ENCODE assay signal across 8 mouse cellular contexts in genomic region chr2:158767742-158768339, GRCm38 (mm10). TPM values are rescaled to one million over a fixed set of nuclear protein-coding genes. Genes with fewer than 3 reads are reported as not detected.
DNase-seq lines count a peak whose midpoint lies in the region; ATAC-seq and TF ChIP-seq lines count a peak whose summit lies in the region.

Gene Fam83d (plus strand): TSS chr2:158768093.

- H3K27me3 ChIP-seq in hindbrain, embryonic 10.5 days (ENCODE audit: insufficient read depth, poor library complexity, severe bottlenecking): no peaks in the 10 kb centered on the region
- no peaks in the 10 kb centered on the region for H3K27me3 ChIP-seq in lung, postnatal 0 days (replicated peaks; ENCODE audit: insufficient read depth, low read length)

- WGBS in hindbrain, embryonic 10.5 days: under 1% methylated on average over 48 of the region's 48 CpGs
- WGBS in lung, postnatal 0 days: under 1% methylated on average over 45 of the region's 48 CpGs

- H3K4me2 ChIP-seq in lung, postnatal 0 days (replicated peaks; ENCODE audit: low read depth, low read length): peak within 1 kb of the TSS; percentile 100

- TF ChIP-seq CTCF in lung, postnatal 0 days (IDR thresholded peaks at IDR 0.05): peak; percentile 93

- peak; percentile 96 for ATAC-seq in frontal cortex, adult (ENCODE audit: low TSS enrichment)
- peak; percentile 100 for ATAC-seq in lung, postnatal 0 days

- TF ChIP-seq EP300 in lung, postnatal 0 days (IDR thresholded peaks at IDR 0.05): no peak

- H3K4me3 ChIP-seq in hindbrain, embryonic 10.5 days: peak within 1 kb of the TSS; percentile 91
- H3K4me3 ChIP-seq in lung, postnatal 0 days (ENCODE audit: low read depth, low read length): peak within 1 kb of the TSS; percentile 57

- peaks cover 20% of the 10 kb centered on the region; the same call in 1 of the 2 replicates for H3K36me3 ChIP-seq in hindbrain, embryonic 10.5 days
- H3K36me3 ChIP-seq in lung, postnatal 0 days (ENCODE audit: insufficient read depth, low read length): no peaks in the 10 kb centered on the region

- H3K27ac ChIP-seq in hindbrain, embryonic 10.5 days: peak within 1 kb of the TSS; percentile 93
- no peak within 1 kb of the TSS for H3K27ac ChIP-seq in lung, postnatal 0 days (ENCODE audit: low read length)

- H3K9me3 ChIP-seq in hindbrain, embryonic 10.5 days: no peaks in the 10 kb centered on the region
- no peaks in the 10 kb centered on the region for H3K9me3 ChIP-seq in lung, postnatal 0 days (ENCODE audit: low read length)

- peak; percentile 97 for DNase-seq in MN1 (ENCODE audit: low spot score)
- DNase-seq in cerebellum, adult 9-10 months: peak; percentile 74
- DNase-seq in hindbrain, embryonic 10.5 days (ENCODE audit: low spot score): peak; percentile 97
- peak; percentile 97 for DNase-seq in layer of hippocampus, adult 9-11 months
- peak; percentile 99 for DNase-seq in lung, postnatal 0 days (ENCODE audit: low spot score)
- peak; percentile 92 for DNase-seq in ovary, postnatal 14 days (ENCODE audit: low spot score)
- peak; percentile 98 for DNase-seq in thymus, postnatal 14 days

- H3K9ac ChIP-seq in lung, postnatal 0 days (replicated peaks; ENCODE audit: low read depth): peak within 1 kb of the TSS; percentile 32; the same call in 1 of the 2 replicates

- H3K4me1 ChIP-seq in hindbrain, embryonic 10.5 days (replicated peaks): peaks cover 50% of the 10 kb centered on the region
- H3K4me1 ChIP-seq in lung, postnatal 0 days (ENCODE audit: insufficient read depth, low read depth, low read length): peaks cover 18% of the 10 kb centered on the region

RNA-seq across cellular contexts. Expression of gene Fam83d, which starts in this region (rescaled TPM):
- polyA plus RNA-seq in hindbrain, embryonic 10.5 days (2016; fragmentation: Nextera tagmentation; extraction: Ambion mirVana): 46.8 and 48.8 TPM in 2 replicates
- polyA plus RNA-seq in lung, postnatal 0 days (2015; fragmentation: Nextera tagmentation; extraction: Ambion mirVana): 4.5 and 5.5 TPM in 2 replicates
